ENCODE assay signal across 17 mouse cellular contexts in genomic region chr11:3853031-3853430, GRCm38 (mm10). TPM values are rescaled to one million over a fixed set of nuclear protein-coding genes. Genes with fewer than 3 reads are reported as not detected.
DNase-seq lines count a peak whose midpoint lies in the region; ATAC-seq lines count a peak whose summit lies in the region.
"Had no signal": no experiment of that assay in that cellular context is flagged by ENCODE, and none has a peak within 500 bp of the region (broad histone marks: within the 10 kb centered on the region; RNA-seq: fewer than 3 reads in every experiment).

No protein-coding gene starts in this region.

- no peaks in the 10 kb centered on the region for H3K9me3 ChIP-seq in forebrain, embryonic 13.5 days (replicated peaks)
- H3K9me3 ChIP-seq in forebrain, embryonic 10.5 days: peaks cover 3% of the 10 kb centered on the region; the same call in 1 of the 2 replicates
- H3K9me3 ChIP-seq in heart, embryonic 16.5 days (replicated peaks; ENCODE audit: control insufficient read depth, low read length): no peaks in the 10 kb centered on the region; the same call in 1 of the 2 replicates
- H3K9me3 ChIP-seq in midbrain, embryonic 14.5 days (ENCODE audit: control insufficient read depth, low read length): no peaks in the 10 kb centered on the region
- H3K9me3 ChIP-seq in midbrain, embryonic 10.5 days (replicated peaks): 0 out of 2 replicates have a peak, but pooled peaks cover 4% of the 10 kb centered on the region
- H3K9me3 ChIP-seq in neural tube, embryonic 14.5 days (ENCODE audit: control insufficient read depth, low read length): no peaks in the 10 kb centered on the region
- H3K9me3 ChIP-seq: heart, embryonic 12.5 days; limb, embryonic 15.5 days had no signal

- no peak overlapping the region for H3K4me2 ChIP-seq in forebrain, embryonic 13.5 days
- H3K4me2 ChIP-seq in heart, embryonic 16.5 days (ENCODE audit: low read depth, low read length): no peak overlapping the region
- no peak overlapping the region for H3K4me2 ChIP-seq in midbrain, embryonic 14.5 days (ENCODE audit: low read length)
- H3K4me2 ChIP-seq in neural tube, embryonic 14.5 days (ENCODE audit: low read depth, low read length): no peak overlapping the region
- H3K4me2 ChIP-seq: heart, embryonic 12.5 days; limb, embryonic 15.5 days had no signal

- ATAC-seq in forebrain, embryonic 13.5 days: no peak
- ATAC-seq in heart, embryonic 16.5 days (replicated peaks; ENCODE audit: extremely low read depth, insufficient read depth, low FRiP score): no peak
- ATAC-seq in midbrain, embryonic 14.5 days (ENCODE audit: low FRiP score, low TSS enrichment): no peak
- no peak for ATAC-seq in neural tube, embryonic 14.5 days (ENCODE audit: low read depth)
- ATAC-seq: inflammation-experienced regulatory T-cells, adult 6 months had no signal

- no peaks in the 10 kb centered on the region for H3K36me3 ChIP-seq in forebrain, embryonic 13.5 days (ENCODE audit: poor library complexity, severe bottlenecking)
- H3K36me3 ChIP-seq in forebrain, embryonic 10.5 days (replicated peaks): no peaks in the 10 kb centered on the region
- no peaks in the 10 kb centered on the region for H3K36me3 ChIP-seq in heart, embryonic 16.5 days (ENCODE audit: control insufficient read depth, insufficient read depth)
- H3K36me3 ChIP-seq in midbrain, embryonic 14.5 days (ENCODE audit: control insufficient read depth, insufficient read depth, low read length): no peaks in the 10 kb centered on the region
- H3K36me3 ChIP-seq in midbrain, embryonic 10.5 days: no peaks in the 10 kb centered on the region
- no peaks in the 10 kb centered on the region for H3K36me3 ChIP-seq in neural tube, embryonic 14.5 days (ENCODE audit: control insufficient read depth, insufficient read depth, low read length)
- H3K36me3 ChIP-seq: heart, embryonic 12.5 days; limb, embryonic 15.5 days had no signal

- H3K4me1 ChIP-seq in forebrain, embryonic 13.5 days: 0 out of 2 replicates have a peak, but pooled peaks cover 4% of the 10 kb centered on the region
- H3K4me1 ChIP-seq in forebrain, embryonic 10.5 days: no peaks in the 10 kb centered on the region
- H3K4me1 ChIP-seq in heart, embryonic 16.5 days (ENCODE audit: control insufficient read depth, insufficient read depth, low read length): peaks cover 11% of the 10 kb centered on the region
- H3K4me1 ChIP-seq in midbrain, embryonic 14.5 days (ENCODE audit: control insufficient read depth, insufficient read depth, low read length): no peaks in the 10 kb centered on the region
- H3K4me1 ChIP-seq in midbrain, embryonic 10.5 days: no peaks in the 10 kb centered on the region
- 0 out of 2 replicates have a peak, but pooled peaks cover 4% of the 10 kb centered on the region for H3K4me1 ChIP-seq in neural tube, embryonic 14.5 days (ENCODE audit: control insufficient read depth, insufficient read depth, low read length)
- H3K4me1 ChIP-seq: heart, embryonic 12.5 days had no signal

- DNase-seq in forebrain, embryonic 10.5 days (ENCODE audit: extremely low spot score, low spot score): no peak
- DNase-seq in heart, adult 9 months (ENCODE audit: low spot score in 2 of 2): no peak
- DNase-seq in midbrain, embryonic 14.5 days: no peak
- no peak for DNase-seq in midbrain, embryonic 10.5 days (ENCODE audit: low spot score)
- DNase-seq in spleen, postnatal 4 days (ENCODE audit: low spot score in 2 of 2): no peak
- DNase-seq: embryo, embryonic 11 days; kidney, adult 9 months; kidney, postnatal 36 days; lung, postnatal 10 days; thymus, postnatal 4 days had no signal

- peak overlapping the region; percentile 41 for H3K27ac ChIP-seq in forebrain, embryonic 13.5 days
- no peak overlapping the region for H3K27ac ChIP-seq in forebrain, embryonic 10.5 days
- peak overlapping the region; percentile 82 for H3K27ac ChIP-seq in heart, embryonic 16.5 days (ENCODE audit: low read length)
- peak overlapping the region; percentile 45; the same call in 1 of the 2 replicates for H3K27ac ChIP-seq in midbrain, embryonic 14.5 days (replicated peaks; ENCODE audit: low read depth, low read length)
- H3K27ac ChIP-seq in midbrain, embryonic 10.5 days (replicated peaks): no peak overlapping the region
- peak overlapping the region; percentile 58; the same call in 1 of the 2 replicates for H3K27ac ChIP-seq in neural tube, embryonic 14.5 days (ENCODE audit: low read depth, low read length)
- H3K27ac ChIP-seq: limb, embryonic 15.5 days had no signal

- WGBS in forebrain, embryonic 13.5 days: 91% methylated on average over 10 of the region's 10 CpGs
- 96% methylated on average over 10 of the region's 10 CpGs for WGBS in forebrain, embryonic 10.5 days
- WGBS in heart, embryonic 16.5 days: 91% methylated on average over 10 of the region's 10 CpGs
- WGBS in midbrain, embryonic 14.5 days: 94% methylated on average over 10 of the region's 10 CpGs
- 96% methylated on average over 10 of the region's 10 CpGs for whole genome bisulfite sequencing in midbrain, embryonic 10.5 days
- 92% methylated on average over 10 of the region's 10 CpGs for WGBS in neural tube, embryonic 14.5 days

- H3K27me3 ChIP-seq in forebrain, embryonic 13.5 days: no peaks in the 10 kb centered on the region
- no peaks in the 10 kb centered on the region for H3K27me3 ChIP-seq in forebrain, embryonic 10.5 days (ENCODE audit: poor library complexity, severe bottlenecking)
- H3K27me3 ChIP-seq in heart, embryonic 16.5 days (ENCODE audit: control insufficient read depth, insufficient read depth, low read length): no peaks in the 10 kb centered on the region
- H3K27me3 ChIP-seq in midbrain, embryonic 14.5 days (ENCODE audit: control insufficient read depth, insufficient read depth, low read length): no peaks in the 10 kb centered on the region
- H3K27me3 ChIP-seq in midbrain, embryonic 10.5 days (ENCODE audit: low read depth, poor library complexity, severe bottlenecking): no peaks in the 10 kb centered on the region
- no peaks in the 10 kb centered on the region for H3K27me3 ChIP-seq in neural tube, embryonic 14.5 days (ENCODE audit: control insufficient read depth, insufficient read depth, low read length)
- H3K27me3 ChIP-seq: heart, embryonic 12.5 days; limb, embryonic 15.5 days had no signal

- no peak overlapping the region for H3K4me3 ChIP-seq in forebrain, embryonic 13.5 days
- no peak overlapping the region for H3K4me3 ChIP-seq in forebrain, embryonic 10.5 days
- no peak overlapping the region for H3K4me3 ChIP-seq in heart, embryonic 16.5 days (ENCODE audit: low read length)
- H3K4me3 ChIP-seq in midbrain, embryonic 14.5 days (replicated peaks; ENCODE audit: low read depth, low read length): no peak overlapping the region
- H3K4me3 ChIP-seq in midbrain, embryonic 10.5 days: no peak overlapping the region
- H3K4me3 ChIP-seq in neural tube, embryonic 14.5 days (ENCODE audit: low read depth, low read length): no peak overlapping the region
- H3K4me3 ChIP-seq: heart, embryonic 12.5 days; limb, embryonic 15.5 days had no signal

- H3K9ac ChIP-seq in forebrain, embryonic 13.5 days: no peak overlapping the region
- H3K9ac ChIP-seq in heart, embryonic 16.5 days (ENCODE audit: low read length): no peak overlapping the region
- H3K9ac ChIP-seq in midbrain, embryonic 14.5 days (replicated peaks; ENCODE audit: low read length): no peak overlapping the region
- H3K9ac ChIP-seq in neural tube, embryonic 14.5 days (replicated peaks; ENCODE audit: low read depth, low read length): no peak overlapping the region
- H3K9ac ChIP-seq: heart, embryonic 12.5 days; limb, embryonic 15.5 days had no signal

RNA-seq across cellular contexts. Expression of gene Osbp2, which starts 10.7 kb away (rescaled TPM):
- polyA plus RNA-seq in forebrain, embryonic 13.5 days (2015; fragmentation: Nextera tagmentation; extraction: Ambion mirVana): 5.9 and 6.6 TPM in 2 replicates
- polyA plus RNA-seq in forebrain, embryonic 10.5 days (2016; fragmentation: Nextera tagmentation; extraction: Ambion mirVana): 0.48 and 0.89 TPM in 2 replicates
- 1.3 and 1.6 TPM in 2 replicates for polyA plus RNA-seq in heart, embryonic 16.5 days (2015; fragmentation: Nextera tagmentation; extraction: Ambion mirVana)
- polyA plus RNA-seq in midbrain, embryonic 14.5 days (2014; fragmentation: Nextera tagmentation; extraction: Ambion mirVana): 21.2 and 30.0 TPM in 2 replicates
- polyA plus RNA-seq in midbrain, embryonic 10.5 days (2016; fragmentation: Nextera tagmentation; extraction: Ambion mirVana): 1.4 and 2.2 TPM in 2 replicates
- 17.7 and 22.7 TPM in 2 replicates for polyA plus RNA-seq in neural tube, embryonic 14.5 days (2014; fragmentation: Nextera tagmentation; extraction: Ambion mirVana)
- polyA plus RNA-seq: inflammation-experienced regulatory T-cells, adult 6 months had no signal

RNA-seq across cellular contexts. Expression of gene 4921536K21Rik, which starts 41.9 kb away (rescaled TPM):
- 0.75 and 0.97 TPM in 2 replicates for polyA plus RNA-seq in forebrain, embryonic 13.5 days (2015; fragmentation: Nextera tagmentation; extraction: Ambion mirVana)
- 1.2 and 1.7 TPM in 2 replicates for polyA plus RNA-seq in forebrain, embryonic 10.5 days (2016; fragmentation: Nextera tagmentation; extraction: Ambion mirVana)
- polyA plus RNA-seq in heart, embryonic 16.5 days (2015; fragmentation: Nextera tagmentation; extraction: Ambion mirVana): 0.17 and 0.22 TPM in 2 replicates
- 0.35 TPM in 1 of 2 replicates, not detected in the other for polyA plus RNA-seq in midbrain, embryonic 14.5 days (2014; fragmentation: Nextera tagmentation; extraction: Ambion mirVana)
- 1.4 and 1.5 TPM in 2 replicates for polyA plus RNA-seq in midbrain, embryonic 10.5 days (2016; fragmentation: Nextera tagmentation; extraction: Ambion mirVana)
- 0.13 and 0.17 TPM in 2 replicates for polyA plus RNA-seq in neural tube, embryonic 14.5 days (2014; fragmentation: Nextera tagmentation; extraction: Ambion mirVana)
- polyA plus RNA-seq: inflammation-experienced regulatory T-cells, adult 6 months; liver, embryonic 16.5 days had no signal

RNA-seq across cellular contexts. Expression of gene Dusp18, which starts 42.0 kb away (rescaled TPM):
- 28.4 and 35.7 TPM in 2 replicates for polyA plus RNA-seq in forebrain, embryonic 13.5 days (2015; fragmentation: Nextera tagmentation; extraction: Ambion mirVana)
- polyA plus RNA-seq in forebrain, embryonic 10.5 days (2016; fragmentation: Nextera tagmentation; extraction: Ambion mirVana): 18.6 and 19.6 TPM in 2 replicates
- 13.0 and 13.1 TPM in 2 replicates for polyA plus RNA-seq in heart, embryonic 16.5 days (2015; fragmentation: Nextera tagmentation; extraction: Ambion mirVana)
- polyA plus RNA-seq in midbrain, embryonic 14.5 days (2014; fragmentation: Nextera tagmentation; extraction: Ambion mirVana): 33.7 and 38.1 TPM in 2 replicates
- 18.9 and 23.2 TPM in 2 replicates for polyA plus RNA-seq in midbrain, embryonic 10.5 days (2016; fragmentation: Nextera tagmentation; extraction: Ambion mirVana)
- polyA plus RNA-seq in neural tube, embryonic 14.5 days (2014; fragmentation: Nextera tagmentation; extraction: Ambion mirVana): 23.7 and 27.8 TPM in 2 replicates

Comparison
In these comparisons a context has a peak if more than half of its experiments do, and no peak if none do; other contexts are left out.
1. H3K27ac ChIP-seq: peak in forebrain, embryonic 13.5 days (single experiment), heart, embryonic 16.5 days (single experiment), midbrain, embryonic 14.5 days (single experiment) and neural tube, embryonic 14.5 days (single experiment); none in forebrain, embryonic 10.5 days (single experiment) and midbrain, embryonic 10.5 days (single experiment).